In genomic region chr10:123147180-123147579, GRCm38 (mm10) we compare ENCODE assay signal across 9 mouse cellular contexts. TPM values are rescaled to one million over a fixed set of nuclear protein-coding genes. Genes with fewer than 3 reads are reported as not detected.
A peak's percentile ranks its signal among the peaks of the same experiment; 100 is the strongest.
DNase-seq lines count a peak whose midpoint lies in the region; ATAC-seq and TF ChIP-seq lines count a peak whose summit lies in the region.
"Had no signal": no experiment of that assay in that cellular context is flagged by ENCODE, and none has a peak within 500 bp of the region (broad histone marks: within the 10 kb centered on the region; RNA-seq: fewer than 3 reads in every experiment).

No protein-coding gene starts in this region.

- DNase-seq in kidney, postnatal 0 days (ENCODE audit: low spot score), result peak; percentile 54
- DNase-seq in kidney, adult 2 months, result no peak
- DNase-seq in adrenal gland, adult 8-10 months, result peak; percentile 69
- DNase-seq in gastrocnemius, postnatal 36 days, result peak; percentile 20 to 36
- DNase-seq in cerebellum, adult 9-11 months, result no peak
- DNase-seq in kidney, adult 8-10 months, result no peak
- no peak for DNase-seq in yolk sac, embryonic 10.5 days (ENCODE audit: low spot score)

- no peaks in the 10 kb centered on the region for H3K27me3 ChIP-seq in kidney, postnatal 0 days (ENCODE audit: insufficient read depth, low read length)
- H3K27me3 ChIP-seq in kidney, adult 2 months (replicated peaks; ENCODE audit: control insufficient read depth, insufficient read depth, low read length), result no peaks in the 10 kb centered on the region
- H3K27me3 ChIP-seq in limb, embryonic 15.5 days, result no peaks in the 10 kb centered on the region
- H3K27me3 ChIP-seq: megakaryocyte, embryonic 14.5 days had no signal

- no peak overlapping the region for H3K9ac ChIP-seq in kidney, postnatal 0 days (ENCODE audit: low read depth, low read length)
- no peak overlapping the region for H3K9ac ChIP-seq in limb, embryonic 15.5 days

- H3K4me2 ChIP-seq in kidney, postnatal 0 days (ENCODE audit: low read length), result no peak overlapping the region
- no peak overlapping the region for H3K4me2 ChIP-seq in limb, embryonic 15.5 days

- H3K9me3 ChIP-seq in kidney, postnatal 0 days (replicated peaks; ENCODE audit: low read length), result no peaks in the 10 kb centered on the region
- no peaks in the 10 kb centered on the region for H3K9me3 ChIP-seq in limb, embryonic 15.5 days
- H3K9me3 ChIP-seq: megakaryocyte, embryonic 14.5 days had no signal

- WGBS in kidney, postnatal 0 days, result 28% methylated on average over 6 of the region's 6 CpGs
- WGBS in kidney, adult 2 months, result 43% methylated on average over 6 of the region's 6 CpGs
- 40% methylated on average over 6 of the region's 6 CpGs for WGBS in limb, embryonic 15.5 days

- H3K4me3 ChIP-seq in kidney, postnatal 0 days (replicated peaks; ENCODE audit: low read depth, low read length), result no peak overlapping the region
- no peak overlapping the region for H3K4me3 ChIP-seq in kidney, adult 2 months (ENCODE audit: insufficient read depth, low read depth, low read length)
- H3K4me3 ChIP-seq in limb, embryonic 15.5 days, result no peak overlapping the region
- H3K4me3 ChIP-seq: megakaryocyte, embryonic 14.5 days had no signal

- no peak for TF ChIP-seq POLR2A in kidney, adult 2 months (IDR thresholded peaks at IDR 0.05; ENCODE audit: low read depth, low read length)

- ATAC-seq in kidney, postnatal 0 days (replicated peaks; ENCODE audit: low FRiP score, low read depth), result peak; percentile 83
- 0 out of 2 replicates have a peak, but pooled peaks have one; percentile 63 for ATAC-seq in limb, embryonic 15.5 days (ENCODE audit: insufficient number of reproducible peaks, low FRiP score, low TSS enrichment, low read depth)

- no peaks in the 10 kb centered on the region for H3K4me1 ChIP-seq in kidney, postnatal 0 days (replicated peaks; ENCODE audit: insufficient read depth, low read length)
- no peaks in the 10 kb centered on the region for H3K4me1 ChIP-seq in kidney, adult 2 months (ENCODE audit: control insufficient read depth, insufficient read depth, low read length)
- H3K4me1 ChIP-seq in limb, embryonic 15.5 days, result peaks cover 6% of the 10 kb centered on the region; the same call in 1 of the 2 replicates
- H3K4me1 ChIP-seq: megakaryocyte, embryonic 14.5 days had no signal

- no peak for TF ChIP-seq CTCF in kidney, postnatal 0 days (IDR thresholded peaks at IDR 0.05; ENCODE audit: low read depth)
- TF ChIP-seq CTCF in kidney, adult 2 months (conservative IDR thresholded peaks at IDR 0.05; ENCODE audit: insufficient read depth, insufficient read length, low read depth, low read length), result no peak

- H3K36me3 ChIP-seq in kidney, postnatal 0 days (ENCODE audit: insufficient read depth, low read length), result 0 out of 2 replicates have a peak, but pooled peaks cover 14% of the 10 kb centered on the region
- H3K36me3 ChIP-seq in kidney, adult 2 months (ENCODE audit: control insufficient read depth, insufficient read depth, low read length), result no peaks in the 10 kb centered on the region
- H3K36me3 ChIP-seq in limb, embryonic 15.5 days, result peaks cover 4% of the 10 kb centered on the region; the same call in 1 of the 2 replicates

- intact Hi-C loops in gastrocnemius, postnatal 36 days (cut with DNase I), result no loop called here

- H3K27ac ChIP-seq in kidney, postnatal 0 days, result no peak overlapping the region
- no peak overlapping the region for H3K27ac ChIP-seq in kidney, adult 2 months (ENCODE audit: insufficient read depth, low read depth, low read length)
- no peak overlapping the region for H3K27ac ChIP-seq in limb, embryonic 15.5 days

RNA-seq across cellular contexts. Expression of gene Usp15, which starts 49.6 kb away (rescaled TPM):
- polyA plus RNA-seq in kidney, postnatal 0 days (2015; fragmentation: Nextera tagmentation; extraction: Ambion mirVana), result 58.9 and 59.2 TPM in 2 replicates
- polyA plus RNA-seq in kidney, adult 2 months (2012; rRNA removed), result 7.9 and 11.4 TPM in 2 replicates
- total RNA-seq in adrenal gland, adult 8-10 months (2022), result 10 to 100 TPM; 69.7 to 90.3 (median 73.2) TPM
- total RNA-seq in gastrocnemius, postnatal 36 days (2021), result 100 to 1,000 TPM; 146 to 151 TPM
- polyA plus RNA-seq in limb, embryonic 15.5 days (2015; fragmentation: Nextera tagmentation; extraction: Ambion mirVana), result 63.3 and 63.9 TPM in 2 replicates

Comparison
In these comparisons a context has a peak if more than half of its experiments do, and no peak if none do; other contexts are left out.
1. DNase-seq: peak in kidney, postnatal 0 days (single experiment), adrenal gland, adult 8-10 months (single experiment) and gastrocnemius, postnatal 36 days (2 of 2); none in kidney, adult 2 months (single experiment), cerebellum, adult 9-11 months (single experiment), kidney, adult 8-10 months (0 of 2) and yolk sac, embryonic 10.5 days (single experiment).